Mouse (Mus musculus) megakaryocyte, embryonic 14.5 days (primary cell): ENCODE data around the gene Cdk11b.

Experiments used
- FLI1 ChIP-seq: IDR thresholded peaks from 2 replicates; pipeline ENCODE4 v1.6.1; 2012; ENCODE audit warnings: low read length, inconsistent platforms, mixed read lengths
- GATA1 ChIP-seq: IDR thresholded peaks from 3 replicates; pipeline ENCODE4 v1.6.1; 2012; ENCODE audit warnings: mixed read lengths, low read length, inconsistent platforms, borderline replicate concordance

- TF ChIP-seq GATA1 (no peak), FLI1 (no peak)
Observed at GRCm38 (mm10) chr4:155611860-155612259, 12.8 kb upstream of the Cdk11b start.
